Comparison of ENCODE assay signal across 8 mouse cellular contexts in genomic region chr8:94172075-94172808, GRCm38 (mm10). TPM values are rescaled to one million over a fixed set of nuclear protein-coding genes. Genes with fewer than 3 reads are reported as not detected.
A peak's percentile ranks its signal among the peaks of the same experiment; 100 is the strongest.
DNase-seq lines count a peak whose midpoint lies in the region; ATAC-seq and TF ChIP-seq lines count a peak whose summit lies in the region.

Gene Mt2 (plus strand): TSS chr8:94172664.

- in situ Hi-C loops in ES-E14 (cut with MboI; ENCODE audit: low sequenced_read_pairs in 2 of 2, unreplicated experiment in 2 of 2) = no loop called here

- peaks cover 1 to 15% of the 10 kb centered on the region in 2 experiments; a peak in 2 of 4 replicates for H3K4me1 ChIP-seq in ES-E14 (ENCODE audit: control insufficient read depth in 2 of 2, insufficient read depth in 2 of 2, low read length in 2 of 2, poor library complexity in 1 of 2)
- peaks cover 3% of the 10 kb centered on the region; the same call in 1 of the 2 replicates for H3K4me1 ChIP-seq in brown adipose tissue, adult 24 weeks (ENCODE audit: control insufficient read depth, insufficient read depth, insufficient read length, low read length)
- peaks cover 15% of the 10 kb centered on the region for H3K4me1 ChIP-seq in forebrain, embryonic 11.5 days (replicated peaks; ENCODE audit: control insufficient read depth, insufficient read depth, low read length)
- peaks cover 15% of the 10 kb centered on the region for H3K4me1 ChIP-seq in heart, embryonic 16.5 days (ENCODE audit: control insufficient read depth, insufficient read depth, low read length)
- H3K4me1 ChIP-seq in liver, postnatal 0 days (ENCODE audit: insufficient read depth) = peaks cover 35% of the 10 kb centered on the region
- H3K4me1 ChIP-seq in neural tube, embryonic 14.5 days (ENCODE audit: control insufficient read depth, insufficient read depth, low read length) = peaks cover 16% of the 10 kb centered on the region

- H3K36me3 ChIP-seq in ES-E14 (ENCODE audit: control insufficient read depth, insufficient read depth, low read length, poor library complexity, severe bottlenecking) = no peaks in the 10 kb centered on the region; the same call in 1 of the 2 replicates
- H3K36me3 ChIP-seq in forebrain, embryonic 11.5 days (ENCODE audit: control insufficient read depth, insufficient read depth, low read length) = no peaks in the 10 kb centered on the region
- H3K36me3 ChIP-seq in heart, embryonic 16.5 days (ENCODE audit: control insufficient read depth, insufficient read depth) = no peaks in the 10 kb centered on the region
- no peaks in the 10 kb centered on the region for H3K36me3 ChIP-seq in liver, postnatal 0 days (replicated peaks; ENCODE audit: insufficient read depth, low read length)
- no peaks in the 10 kb centered on the region for H3K36me3 ChIP-seq in neural tube, embryonic 14.5 days (ENCODE audit: control insufficient read depth, insufficient read depth, low read length)

- H3K4me3 ChIP-seq in ES-E14 (ENCODE audit: insufficient read depth in 1 of 2, low read depth in 1 of 2, low read length in 2 of 2, poor library complexity in 1 of 2, severe bottlenecking in 1 of 2) = peak within 1 kb of the TSS; percentile 75 to 77
- peak within 1 kb of the TSS; percentile 48 for H3K4me3 ChIP-seq in brown adipose tissue, adult 24 weeks (ENCODE audit: insufficient read depth, low read depth, low read length)
- peak within 1 kb of the TSS; percentile 45 for H3K4me3 ChIP-seq in forebrain, embryonic 11.5 days (ENCODE audit: low read depth, low read length)
- H3K4me3 ChIP-seq in heart, embryonic 16.5 days (ENCODE audit: low read length) = peak within 1 kb of the TSS; percentile 53
- H3K4me3 ChIP-seq in liver, postnatal 0 days (ENCODE audit: low read depth, low read length) = peak within 1 kb of the TSS; percentile 81
- peak within 1 kb of the TSS; percentile 30 for H3K4me3 ChIP-seq in neural tube, embryonic 14.5 days (ENCODE audit: low read depth, low read length)

- peaks cover 51% of the 10 kb centered on the region for H3K27me3 ChIP-seq in forebrain, embryonic 11.5 days (ENCODE audit: control insufficient read depth, insufficient read depth, low read length)
- H3K27me3 ChIP-seq in heart, embryonic 16.5 days (ENCODE audit: control insufficient read depth, insufficient read depth, low read length) = peaks cover 41% of the 10 kb centered on the region
- peaks cover 3% of the 10 kb centered on the region; the same call in 1 of the 2 replicates for H3K27me3 ChIP-seq in liver, postnatal 0 days (ENCODE audit: insufficient read depth, low read length)
- H3K27me3 ChIP-seq in neural tube, embryonic 14.5 days (ENCODE audit: control insufficient read depth, insufficient read depth, low read length) = peaks cover 35% of the 10 kb centered on the region

- DNase-seq in ES-E14 (ENCODE audit: low read depth, low spot score) = peak; percentile 90
- peak; percentile 81 for DNase-seq in forebrain, embryonic 11.5 days (ENCODE audit: low spot score)
- DNase-seq in kidney, postnatal 25 days = peak; percentile 67 to 88
- DNase-seq in liver, postnatal 0 days = peak; percentile 95
- DNase-seq in urinary bladder, postnatal 25 days (ENCODE audit: low spot score) = peak; percentile 75

- no peaks in the 10 kb centered on the region for H3K9me3 ChIP-seq in ES-E14 (ENCODE audit: control insufficient read depth, insufficient read depth, low read depth, low read length)
- no peaks in the 10 kb centered on the region for H3K9me3 ChIP-seq in forebrain, embryonic 11.5 days (ENCODE audit: control insufficient read depth, low read length)
- no peaks in the 10 kb centered on the region for H3K9me3 ChIP-seq in heart, embryonic 16.5 days (replicated peaks; ENCODE audit: control insufficient read depth, low read length)
- no peaks in the 10 kb centered on the region for H3K9me3 ChIP-seq in liver, postnatal 0 days (ENCODE audit: low read length)
- no peaks in the 10 kb centered on the region for H3K9me3 ChIP-seq in neural tube, embryonic 14.5 days (ENCODE audit: control insufficient read depth, low read length)

- under 1% methylated on average over 55 of the region's 56 CpGs for WGBS in forebrain, embryonic 11.5 days
- 1% methylated on average over 54 of the region's 56 CpGs for whole genome bisulfite sequencing in heart, embryonic 16.5 days
- WGBS in liver, postnatal 0 days (ENCODE audit: insufficient replicate concordance) = under 1% methylated on average over 56 of the region's 56 CpGs
- under 1% methylated on average over 55 of the region's 56 CpGs for WGBS in neural tube, embryonic 14.5 days

- peak within 1 kb of the TSS; percentile 92 for H3K4me2 ChIP-seq in forebrain, embryonic 11.5 days (ENCODE audit: low read depth, low read length, severe bottlenecking)
- H3K4me2 ChIP-seq in heart, embryonic 16.5 days (ENCODE audit: low read depth, low read length) = peak within 1 kb of the TSS; percentile 99
- peak within 1 kb of the TSS; percentile 78 for H3K4me2 ChIP-seq in liver, postnatal 0 days (ENCODE audit: low read depth, low read length)
- peak within 1 kb of the TSS; percentile 90 for H3K4me2 ChIP-seq in neural tube, embryonic 14.5 days (ENCODE audit: low read depth, low read length)

- peak; percentile 80 for TF ChIP-seq EP300 in liver, postnatal 0 days (IDR thresholded peaks at IDR 0.05; ENCODE audit: low read depth)

- TF ChIP-seq CTCF in liver, postnatal 0 days (IDR thresholded peaks at IDR 0.05; ENCODE audit: low read depth) = no peak

- H3K9ac ChIP-seq in ES-E14 (ENCODE audit: insufficient read depth, low read depth, low read length, poor library complexity, severe bottlenecking) = peak within 1 kb of the TSS; percentile 85
- peak within 1 kb of the TSS; percentile 55 for H3K9ac ChIP-seq in forebrain, embryonic 11.5 days (ENCODE audit: low read length)
- peak within 1 kb of the TSS; percentile 62 for H3K9ac ChIP-seq in heart, embryonic 16.5 days (ENCODE audit: low read length)
- H3K9ac ChIP-seq in liver, postnatal 0 days (replicated peaks) = peak within 1 kb of the TSS; percentile 92
- peak within 1 kb of the TSS; percentile 16; the same call in 1 of the 2 replicates for H3K9ac ChIP-seq in neural tube, embryonic 14.5 days (replicated peaks; ENCODE audit: low read depth, low read length)

- peak within 1 kb of the TSS; percentile 75 for H3K27ac ChIP-seq in ES-E14 (ENCODE audit: insufficient read depth, low read depth, low read length, poor library complexity, severe bottlenecking)
- H3K27ac ChIP-seq in brown adipose tissue, adult 24 weeks (replicated peaks; ENCODE audit: low read depth, low read length) = no peak within 1 kb of the TSS
- no peak within 1 kb of the TSS for H3K27ac ChIP-seq in forebrain, embryonic 11.5 days (ENCODE audit: low read depth, low read length)
- H3K27ac ChIP-seq in heart, embryonic 16.5 days (ENCODE audit: low read length) = peak within 1 kb of the TSS; percentile 68
- H3K27ac ChIP-seq in liver, postnatal 0 days (ENCODE audit: low read depth) = peak within 1 kb of the TSS; percentile 96
- H3K27ac ChIP-seq in neural tube, embryonic 14.5 days (ENCODE audit: low read depth, low read length) = no peak within 1 kb of the TSS

- peak; percentile 73 for ATAC-seq in forebrain, embryonic 11.5 days (replicated peaks; ENCODE audit: low FRiP score)
- peak; percentile 84 for ATAC-seq in heart, embryonic 16.5 days (replicated peaks; ENCODE audit: extremely low read depth, insufficient read depth, low FRiP score)
- ATAC-seq in liver, postnatal 0 days = peak; percentile 88
- peak; percentile 44; the same call in 1 of the 2 replicates for ATAC-seq in neural tube, embryonic 14.5 days (ENCODE audit: low read depth)

TF ChIP-seq in ES-E14, 5 proteins besides CTCF, POLR2A, EP300 and RAD21:
- TF ChIP-seq ZC3H11A (IDR thresholded peaks at IDR 0.05; ENCODE audit: borderline replicate concordance, low read depth, low read length) = no peak
- peak; percentile 70 for TF ChIP-seq MAFK (IDR thresholded peaks at IDR 0.05; ENCODE audit: insufficient read depth, low read depth, low read length)

RNA-seq across cellular contexts. Expression of gene Mt2, which starts in this region (rescaled TPM):
- total RNA-seq in ES-E14 (2012; rRNA removed) = 541 and 635 TPM in 2 replicates
- 62.4 and 160 TPM in 2 replicates for polyA plus RNA-seq in brown adipose tissue, adult 24 weeks (2012; ENCODE audit: insufficient read depth, insufficient read length, missing spikeins)
- polyA plus RNA-seq in forebrain, embryonic 11.5 days (2014; fragmentation: Nextera tagmentation; extraction: Ambion mirVana) = 36.5 and 39.0 TPM in 2 replicates
- 58.8 and 59.5 TPM in 2 replicates for polyA plus RNA-seq in heart, embryonic 16.5 days (2015; fragmentation: Nextera tagmentation; extraction: Ambion mirVana)
- 507 and 771 TPM in 2 replicates for polyA plus RNA-seq in liver, postnatal 0 days (2015; fragmentation: Nextera tagmentation; extraction: Ambion mirVana)
- polyA plus RNA-seq in neural tube, embryonic 14.5 days (2014; fragmentation: Nextera tagmentation; extraction: Ambion mirVana) = 15.3 and 28.9 TPM in 2 replicates

Comparison
In these comparisons a context has a peak if more than half of its experiments do, and no peak if none do; other contexts are left out.
1. H3K27ac ChIP-seq: peak in ES-E14 (single experiment), heart, embryonic 16.5 days (single experiment) and liver, postnatal 0 days (single experiment); none in brown adipose tissue, adult 24 weeks (single experiment), forebrain, embryonic 11.5 days (single experiment) and neural tube, embryonic 14.5 days (single experiment).
2. H3K4me3 ChIP-seq: peak in every context shown above with its lines; median percentile 81 in liver, postnatal 0 days; 76 in ES-E14; 53 in heart, embryonic 16.5 days; 48 in brown adipose tissue, adult 24 weeks; 45 in forebrain, embryonic 11.5 days; 30 in neural tube, embryonic 14.5 days.
3. H3K9ac ChIP-seq: peak in every context shown above with its lines; median percentile 92 in liver, postnatal 0 days; 85 in ES-E14; 62 in heart, embryonic 16.5 days; 55 in forebrain, embryonic 11.5 days; 16 in neural tube, embryonic 14.5 days.
4. Peak in every context shown above with its lines, with median percentiles within 50 percentile points of each other: DNase-seq, ATAC-seq and H3K4me2 ChIP-seq.